In genomic region chr11:120381157-120381556, GRCm38 (mm10) we compare ENCODE assay signal across 14 mouse cellular contexts. TPM values are rescaled to one million over a fixed set of nuclear protein-coding genes. Genes with fewer than 3 reads are reported as not detected.
"Had no signal": no experiment of that assay in that cellular context is flagged by ENCODE, and none has a peak within 500 bp of the region (broad histone marks: within the 10 kb centered on the region; RNA-seq: fewer than 3 reads in every experiment).

No protein-coding gene starts in this region.

- H3K4me3 ChIP-seq: left cerebral cortex, adult 2 months; liver, embryonic 13.5 days; lung, embryonic 15.5 days; megakaryocyte, embryonic 14.5 days; midbrain, embryonic 15.5 days; neural tube, embryonic 12.5 days had no signal

- H3K9ac ChIP-seq: liver, embryonic 13.5 days; liver, postnatal 0 days; lung, embryonic 15.5 days; midbrain, embryonic 15.5 days; neural tube, embryonic 12.5 days had no signal

- ATAC-seq: liver, postnatal 0 days; midbrain, embryonic 15.5 days had no signal

- H3K27me3 ChIP-seq: liver, embryonic 13.5 days; lung, embryonic 15.5 days; megakaryocyte, embryonic 14.5 days; midbrain, embryonic 15.5 days; neural tube, embryonic 12.5 days had no signal

- DNase-seq: liver; liver, embryonic 13.5 days; liver, postnatal 0 days; lung, postnatal 14 days; thymus, postnatal 4 days had no signal

- H3K4me2 ChIP-seq: liver, embryonic 13.5 days; lung, embryonic 15.5 days; midbrain, embryonic 11.5 days; midbrain, embryonic 15.5 days; neural tube, embryonic 12.5 days had no signal

- H3K9me3 ChIP-seq: liver, embryonic 13.5 days; lung, embryonic 15.5 days; megakaryocyte, embryonic 14.5 days; midbrain, embryonic 15.5 days; neural tube, embryonic 12.5 days had no signal

- H3K27ac ChIP-seq: liver, embryonic 13.5 days; lung, embryonic 15.5 days; macrophage; midbrain, embryonic 15.5 days; neural tube, embryonic 12.5 days; stomach, postnatal 0 days had no signal

RNA-seq across cellular contexts. Expression of gene Fscn2, which starts 19.8 kb away (rescaled TPM):
- total RNA-seq: monocyte, adult 5-6 weeks had no signal
- polyA plus RNA-seq: liver, embryonic 13.5 days; liver, postnatal 0 days; macrophage had no signal
